Mouse (Mus musculus): ENCODE measurements around the gene Fcmr.
A peak's percentile ranks its signal among the peaks of the same experiment; 100 is the strongest.

The Fcmr gene

DNA sequence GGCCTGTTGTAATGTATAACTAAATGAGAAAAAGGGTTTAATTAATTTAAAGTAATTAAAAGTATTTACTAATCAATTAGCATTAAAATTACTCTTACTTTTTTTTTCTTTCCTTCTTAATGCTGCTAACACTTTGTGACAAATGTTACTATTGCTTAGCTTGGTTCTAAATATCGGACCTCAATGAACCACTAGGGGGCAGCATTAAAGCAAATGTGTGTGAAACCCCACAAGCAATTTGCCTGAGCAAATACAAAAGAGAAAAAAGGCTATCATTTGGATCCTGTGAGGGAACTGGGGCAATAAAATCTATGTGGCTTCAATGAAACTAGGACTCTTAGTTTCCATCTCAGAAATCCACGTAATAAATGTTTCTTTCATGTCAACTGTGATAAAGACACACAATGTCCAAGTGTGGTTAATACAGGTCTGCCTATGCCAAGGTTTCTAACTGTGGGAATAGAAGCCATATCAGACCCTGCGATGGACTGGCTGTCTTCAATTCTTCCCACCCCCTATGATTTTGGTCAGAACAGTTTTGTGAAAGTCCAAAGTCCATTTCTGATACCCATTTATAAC lies 11.6 kb downstream of the Fcmr start:
- TF ChIP-seq POU5F1 (IDR thresholded peaks at IDR 0.05; ENCODE audit: borderline replicate concordance, low read length) (no peak), CTCF (conservative IDR thresholded peaks at IDR 0.05; ENCODE audit: low read length) (peak; percentile 60), NANOG (IDR thresholded peaks at IDR 0.05; ENCODE audit: borderline replicate concordance, low read length) (no peak)
- Histone ChIP-seq H3K9me3 (ENCODE audit: low read length) (no peaks in the 10 kb centered on the region), H3K27me3 (ENCODE audit: insufficient read depth, low read length) (peaks cover 54% of the 10 kb centered on the region), H3K36me3 (ENCODE audit: insufficient read depth, low read length) (no peaks in the 10 kb centered on the region), H3K4me1 (replicated peaks; ENCODE audit: low read depth, low read length) (peaks cover 7% of the 10 kb centered on the region; the same call in 1 of the 2 replicates), H3K4me3 (replicated peaks; ENCODE audit: low read length) (no peak overlapping the region)

DNA sequence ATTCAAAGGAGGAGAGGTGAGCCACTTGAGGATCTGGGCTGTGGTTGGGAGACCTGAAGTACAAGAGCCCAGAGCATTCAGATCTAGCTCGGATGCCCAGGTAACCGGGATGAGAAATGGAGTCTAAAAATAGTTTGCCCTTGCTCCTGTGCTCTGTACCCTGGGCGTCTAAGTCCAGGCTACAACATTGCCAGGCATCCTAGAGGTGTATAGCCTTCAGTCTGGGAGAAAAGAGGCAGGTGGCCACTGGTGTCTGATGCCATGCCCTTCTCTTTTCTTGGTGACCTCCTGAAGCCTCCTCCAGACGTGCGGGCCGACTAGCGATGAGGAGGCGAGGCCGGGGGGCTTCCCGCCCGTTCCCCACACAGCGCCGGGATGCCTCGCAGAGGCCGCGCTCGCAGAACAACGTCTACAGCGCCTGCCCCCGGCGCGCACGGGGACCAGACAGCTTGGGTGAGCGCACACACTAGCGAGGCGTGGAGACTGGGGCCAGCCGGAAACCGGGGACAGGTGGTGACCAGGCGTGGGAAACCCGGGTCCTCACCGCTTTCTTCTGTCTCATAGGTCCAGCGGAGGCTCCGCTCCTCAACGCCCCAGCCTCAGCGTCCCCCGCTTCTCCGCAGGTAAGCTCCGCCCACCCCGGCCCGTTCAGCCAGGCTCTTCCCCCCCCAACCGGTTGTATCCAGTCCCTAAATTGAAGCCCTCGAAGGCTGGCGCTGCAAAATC lies 12.6 kb downstream of the Fcmr start:
- Histone ChIP-seq H3K9me3 (ENCODE audit: low read length) (no peaks in the 10 kb centered on the region), H3K27me3 (ENCODE audit: insufficient read depth, low read length) (peaks cover 60% of the 10 kb centered on the region), H3K4me1 (replicated peaks; ENCODE audit: low read depth, low read length) (peaks cover 7% of the 10 kb centered on the region; the same call in 1 of the 2 replicates), H3K36me3 (ENCODE audit: insufficient read depth, low read length) (no peaks in the 10 kb centered on the region), H3K4me3 (replicated peaks; ENCODE audit: low read length) (peak overlapping the region; percentile 77)
- TF ChIP-seq NANOG (IDR thresholded peaks at IDR 0.05; ENCODE audit: borderline replicate concordance, low read length) (no peak), POU5F1 (IDR thresholded peaks at IDR 0.05; ENCODE audit: borderline replicate concordance, low read length) (no peak), CTCF (conservative IDR thresholded peaks at IDR 0.05; ENCODE audit: low read length) (no peak)

DNA sequence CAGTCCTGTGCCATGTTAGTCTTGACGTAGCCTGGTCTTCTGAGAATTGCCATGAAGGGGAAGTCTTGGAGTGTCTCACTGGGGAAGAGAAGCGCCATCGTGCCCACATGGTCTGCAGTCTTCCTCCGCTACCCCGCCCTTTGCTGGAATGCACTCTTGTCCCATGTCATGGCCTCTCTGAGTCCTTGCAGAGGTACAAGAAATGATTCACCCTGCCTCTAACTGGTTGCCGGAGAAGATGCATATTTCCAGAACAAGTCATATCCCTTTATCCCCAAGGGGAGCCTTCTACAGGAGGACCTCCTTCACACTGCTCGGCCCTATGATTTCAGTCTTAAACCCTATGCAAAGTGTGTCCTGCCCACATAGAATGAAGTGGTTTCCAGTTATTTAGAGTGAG lies 14.5 kb downstream of the Fcmr start:
- TF ChIP-seq NANOG (IDR thresholded peaks at IDR 0.05; ENCODE audit: borderline replicate concordance, low read length) (no peak), CTCF (conservative IDR thresholded peaks at IDR 0.05; ENCODE audit: low read length) (no peak), POU5F1 (IDR thresholded peaks at IDR 0.05; ENCODE audit: borderline replicate concordance, low read length) (no peak)
- H3K4me1 ChIP-seq (replicated peaks; ENCODE audit: low read depth, low read length): peaks cover 7% of the 10 kb centered on the region; the same call in 1 of the 2 replicates
- H3K27me3 ChIP-seq (ENCODE audit: insufficient read depth, low read length): peaks cover 73% of the 10 kb centered on the region
- H3K9me3 ChIP-seq (ENCODE audit: low read length): no peaks in the 10 kb centered on the region
- H3K36me3 ChIP-seq (ENCODE audit: insufficient read depth, low read length): no peaks in the 10 kb centered on the region
- H3K4me3 ChIP-seq (replicated peaks; ENCODE audit: low read length): no peak overlapping the region

- peaks cover 76% of the 10 kb centered on the region for H3K27me3 ChIP-seq (ENCODE audit: insufficient read depth, low read length)
- no peak for TF ChIP-seq POU5F1 (IDR thresholded peaks at IDR 0.05; ENCODE audit: borderline replicate concordance, low read length)
- TF ChIP-seq CTCF (conservative IDR thresholded peaks at IDR 0.05; ENCODE audit: low read length): no peak
- no peak for TF ChIP-seq NANOG (IDR thresholded peaks at IDR 0.05; ENCODE audit: borderline replicate concordance, low read length)
- 0 out of 2 replicates have a peak, but pooled peaks cover 4% of the 10 kb centered on the region for H3K4me1 ChIP-seq (replicated peaks; ENCODE audit: low read depth, low read length)
- no peaks in the 10 kb centered on the region for H3K36me3 ChIP-seq (ENCODE audit: insufficient read depth, low read length)
- no peaks in the 10 kb centered on the region for H3K9me3 ChIP-seq (ENCODE audit: low read length)
- H3K4me3 ChIP-seq (replicated peaks; ENCODE audit: low read length): no peak overlapping the region
Measured at GRCm38 (mm10) chr1:130883146-130883545, 17.7 kb downstream of the Fcmr start.

DNA sequence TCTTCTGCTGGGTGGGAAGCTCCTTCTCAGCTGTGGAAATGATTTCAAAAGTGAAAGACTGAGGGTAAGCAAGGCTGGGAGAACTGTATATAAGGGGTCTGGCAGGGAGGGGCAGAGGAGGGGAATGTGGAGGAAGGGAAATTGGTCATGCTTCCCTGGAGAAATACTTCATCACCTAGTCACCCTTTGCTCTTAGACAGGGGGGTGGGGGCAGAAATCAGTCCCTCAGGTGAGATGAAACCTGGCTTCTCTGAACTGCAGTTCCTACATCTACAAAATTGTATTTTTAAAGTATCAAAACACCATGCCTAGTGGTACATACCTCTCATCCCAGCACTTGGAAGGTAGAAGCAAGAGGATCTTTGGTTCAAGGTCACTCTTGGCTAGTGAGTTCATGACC lies 21.9 kb downstream of the Fcmr start, which contains the start of gene Il24:
Il24 (minus strand) TSS at position 101 of the 400 bp plus-strand sequence.
- H3K27me3 ChIP-seq (ENCODE audit: insufficient read depth, low read length): peaks cover 45% of the 10 kb centered on the region
- no peaks in the 10 kb centered on the region for H3K9me3 ChIP-seq (ENCODE audit: low read length)
- no peaks in the 10 kb centered on the region for H3K36me3 ChIP-seq (ENCODE audit: insufficient read depth, low read length)
- no peak for TF ChIP-seq NANOG (IDR thresholded peaks at IDR 0.05; ENCODE audit: borderline replicate concordance, low read length)
- TF ChIP-seq CTCF (conservative IDR thresholded peaks at IDR 0.05; ENCODE audit: low read length): no peak
- no peak for TF ChIP-seq POU5F1 (IDR thresholded peaks at IDR 0.05; ENCODE audit: borderline replicate concordance, low read length)
- H3K4me1 ChIP-seq (replicated peaks; ENCODE audit: low read depth, low read length): no peaks in the 10 kb centered on the region
- H3K4me3 ChIP-seq (replicated peaks; ENCODE audit: low read length): no peak within 1 kb of the TSS

DNA sequence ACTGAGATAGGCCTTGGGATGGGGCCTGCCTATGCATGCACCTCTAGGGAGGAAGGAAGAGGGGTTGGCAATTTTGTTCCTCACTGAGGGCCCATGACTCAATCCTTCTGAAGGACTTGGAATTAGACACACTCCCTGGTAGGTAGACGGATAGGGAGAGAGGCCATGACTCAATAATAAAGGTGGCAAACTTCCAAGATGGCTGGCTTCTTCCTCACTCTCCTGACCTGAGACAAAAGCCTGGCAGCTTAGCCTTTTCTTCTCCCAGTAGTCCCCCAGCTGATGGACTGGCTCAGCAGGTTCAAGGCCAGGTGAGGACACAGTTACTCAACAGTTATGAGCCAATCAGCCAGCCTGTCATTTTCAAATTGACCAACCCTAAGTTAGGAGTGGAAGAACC lies 27.0 kb downstream of the Fcmr start:
- Histone ChIP-seq H3K36me3 (ENCODE audit: insufficient read depth, low read length) (no peaks in the 10 kb centered on the region), H3K4me3 (replicated peaks; ENCODE audit: low read length) (no peak overlapping the region), H3K4me1 (replicated peaks; ENCODE audit: low read depth, low read length) (no peaks in the 10 kb centered on the region), H3K9me3 (ENCODE audit: low read length) (no peaks in the 10 kb centered on the region), H3K27me3 (ENCODE audit: insufficient read depth, low read length) (0 out of 2 replicates have a peak, but pooled peaks cover 4% of the 10 kb centered on the region)
- no peak for TF ChIP-seq NANOG (IDR thresholded peaks at IDR 0.05; ENCODE audit: borderline replicate concordance, low read length)
- no peak for TF ChIP-seq POU5F1 (IDR thresholded peaks at IDR 0.05; ENCODE audit: borderline replicate concordance, low read length)
- no peak for TF ChIP-seq CTCF (conservative IDR thresholded peaks at IDR 0.05; ENCODE audit: low read length)

GRCm38 (mm10) chr1:130893329-130894040 lies 28.0 kb downstream of the Fcmr start:
- H3K9me3 ChIP-seq (ENCODE audit: low read length): no peaks in the 10 kb centered on the region
- H3K36me3 ChIP-seq (ENCODE audit: insufficient read depth, low read length): no peaks in the 10 kb centered on the region
- no peak overlapping the region for H3K4me3 ChIP-seq (replicated peaks; ENCODE audit: low read length)
- no peak for TF ChIP-seq POU5F1 (IDR thresholded peaks at IDR 0.05; ENCODE audit: borderline replicate concordance, low read length)
- no peak for TF ChIP-seq NANOG (IDR thresholded peaks at IDR 0.05; ENCODE audit: borderline replicate concordance, low read length)
- TF ChIP-seq CTCF (conservative IDR thresholded peaks at IDR 0.05; ENCODE audit: low read length): no peak
- no peaks in the 10 kb centered on the region for H3K4me1 ChIP-seq (replicated peaks; ENCODE audit: low read depth, low read length)
- 0 out of 2 replicates have a peak, but pooled peaks cover 4% of the 10 kb centered on the region for H3K27me3 ChIP-seq (ENCODE audit: insufficient read depth, low read length)

GRCm38 (mm10) chr1:130894468-130894867 lies 29.0 kb downstream of the Fcmr start:
- H3K4me1 ChIP-seq (replicated peaks; ENCODE audit: low read depth, low read length): no peaks in the 10 kb centered on the region
- H3K27me3 ChIP-seq (ENCODE audit: insufficient read depth, low read length): no peaks in the 10 kb centered on the region
- TF ChIP-seq CTCF (conservative IDR thresholded peaks at IDR 0.05; ENCODE audit: low read length) (no peak), NANOG (IDR thresholded peaks at IDR 0.05; ENCODE audit: borderline replicate concordance, low read length) (no peak), POU5F1 (IDR thresholded peaks at IDR 0.05; ENCODE audit: borderline replicate concordance, low read length) (no peak)
- no peak overlapping the region for H3K4me3 ChIP-seq (replicated peaks; ENCODE audit: low read length)
- no peaks in the 10 kb centered on the region for H3K9me3 ChIP-seq (ENCODE audit: low read length)
- H3K36me3 ChIP-seq (ENCODE audit: insufficient read depth, low read length): no peaks in the 10 kb centered on the region

Measured in E14TG2a.4 (cell line).